Mouse (Mus musculus): Measurements from ENCODE around the gene Rps3a1. TPM values are rescaled to one million over a fixed set of nuclear protein-coding genes. Genes with fewer than 3 reads are reported as not detected.

Rps3a1 gene
- 668 and 746 TPM in 2 replicates for polyA plus RNA-seq (2015; fragmentation: Nextera tagmentation; extraction: Ambion mirVana)

DNA sequence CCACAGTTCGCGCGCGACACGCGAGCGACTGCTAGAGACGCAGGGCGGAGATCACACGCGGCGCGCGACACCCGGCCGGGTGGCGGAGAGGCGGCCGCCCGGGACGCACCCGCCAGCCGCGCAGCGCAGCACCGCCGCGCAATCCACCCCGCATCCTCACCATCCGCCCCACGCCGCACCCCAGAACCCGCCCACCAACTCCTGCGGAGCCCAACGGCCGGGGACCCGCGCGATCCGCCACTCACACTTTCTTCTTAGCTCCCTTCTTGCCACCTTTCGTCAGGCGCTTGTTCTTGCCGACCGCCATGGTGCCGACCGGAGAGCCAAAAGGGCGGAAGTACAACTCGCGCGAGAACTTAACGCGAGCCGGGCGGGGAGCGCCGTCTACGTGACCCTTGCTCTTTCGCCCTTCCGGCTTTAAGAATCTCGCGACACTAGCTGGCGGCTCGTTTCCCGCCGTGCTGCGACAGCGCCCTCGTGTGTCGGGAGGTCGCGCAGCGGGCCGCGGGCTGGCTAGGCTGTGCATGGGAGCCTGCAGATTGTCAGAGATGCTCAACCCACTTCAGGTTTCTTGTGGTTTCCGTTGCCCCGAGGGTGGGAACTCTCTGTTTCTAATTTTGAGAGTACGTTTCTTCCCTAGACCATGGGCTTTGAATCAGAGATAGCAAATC is at the start of gene Rps3a1:
TSS of gene Rps3a1 (minus strand) at position 440 of the 671 bp plus-strand sequence.
- Histone ChIP-seq H3K4me2 (peak within 1 kb of the TSS; percentile 67), H3K27ac (peak within 1 kb of the TSS; percentile 86), H3K9me3 (replicated peaks) (no peaks in the 10 kb centered on the region), H3K36me3 (peaks cover 34% of the 10 kb centered on the region), H3K9ac (peak within 1 kb of the TSS; percentile 98), H3K4me3 (peak within 1 kb of the TSS; percentile 98), H3K27me3 (no peaks in the 10 kb centered on the region), H3K4me1 (replicated peaks) (peaks cover 16% of the 10 kb centered on the region)
- whole genome bisulfite sequencing, result under 1% methylated on average over 71 of the region's 77 CpGs
- peak; percentile 95 for ATAC-seq (replicated peaks; ENCODE audit: insufficient number of reproducible peaks, insufficient read depth, low FRiP score, low read depth)

DNA sequence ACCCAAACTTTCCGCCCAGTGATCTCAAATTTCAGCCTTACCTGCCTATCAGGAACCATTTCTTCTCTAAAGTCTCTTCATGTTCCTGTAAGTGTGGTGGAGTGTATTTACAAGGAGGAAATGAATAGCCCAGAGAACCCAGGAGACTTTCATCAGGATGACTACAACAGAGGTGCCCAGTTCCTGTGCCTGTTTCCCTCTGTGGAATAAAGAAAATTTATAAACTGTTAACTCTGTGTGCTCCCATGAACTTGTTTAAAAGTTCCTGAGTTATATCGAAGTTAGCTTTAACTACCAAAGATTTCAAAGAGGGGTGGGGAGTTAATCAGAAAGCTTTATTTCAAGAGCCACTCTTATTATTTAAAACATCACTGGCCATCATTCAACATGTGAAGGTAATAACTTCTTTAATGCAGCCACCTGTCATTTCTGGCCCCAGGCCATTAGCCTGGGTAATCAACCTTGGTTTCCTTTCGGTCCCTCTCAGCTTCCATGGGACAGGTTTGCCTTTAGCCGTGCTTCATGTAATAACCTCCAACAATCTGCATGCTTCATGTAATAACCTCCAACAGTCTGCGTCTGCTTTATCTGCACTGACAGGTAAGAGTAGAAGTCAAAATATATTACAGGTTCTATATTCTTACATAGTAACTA is 45.4 kb upstream of the Rps3a1 start:
- Histone ChIP-seq H3K27ac (no peak overlapping the region), H3K4me2 (no peak overlapping the region), H3K9ac (no peak overlapping the region), H3K9me3 (replicated peaks) (no peaks in the 10 kb centered on the region), H3K36me3 (no peaks in the 10 kb centered on the region), H3K27me3 (no peaks in the 10 kb centered on the region), H3K4me1 (replicated peaks) (no peaks in the 10 kb centered on the region), H3K4me3 (no peak overlapping the region)
- WGBS, result 71% methylated on average over 5 of the region's 5 CpGs
- ATAC-seq (replicated peaks; ENCODE audit: insufficient number of reproducible peaks, insufficient read depth, low FRiP score, low read depth), result no peak

DNA sequence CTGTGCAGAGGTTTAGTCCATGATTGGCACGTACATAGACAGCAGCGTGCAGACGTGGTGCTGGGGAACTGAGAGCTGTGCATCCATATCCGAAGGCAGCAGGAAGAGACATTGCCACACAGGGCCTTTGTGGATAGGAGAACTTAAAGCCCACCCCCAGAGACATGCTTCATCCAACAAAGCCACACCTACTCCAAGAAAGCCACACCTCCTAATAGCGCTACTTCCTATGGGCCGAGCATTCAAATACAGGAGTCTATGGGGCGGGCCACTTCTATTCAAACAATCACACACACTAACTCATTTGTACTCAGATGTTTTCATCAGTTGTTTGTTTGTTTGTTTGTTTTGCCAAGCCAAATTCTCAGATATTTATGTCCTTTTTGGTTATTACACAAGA is 42.0 kb upstream of the Rps3a1 start:
- H3K36me3 ChIP-seq, result no peaks in the 10 kb centered on the region
- H3K4me1 ChIP-seq (replicated peaks), result no peaks in the 10 kb centered on the region
- no peak overlapping the region for H3K4me3 ChIP-seq
- ATAC-seq (replicated peaks; ENCODE audit: insufficient number of reproducible peaks, insufficient read depth, low FRiP score, low read depth), result no peak
- no peaks in the 10 kb centered on the region for H3K27me3 ChIP-seq
- WGBS, result 83% methylated on average over 7 of the region's 7 CpGs
- no peak overlapping the region for H3K27ac ChIP-seq
- H3K9ac ChIP-seq, result no peak overlapping the region
- no peak overlapping the region for H3K4me2 ChIP-seq
- no peaks in the 10 kb centered on the region for H3K9me3 ChIP-seq (replicated peaks)

DNA sequence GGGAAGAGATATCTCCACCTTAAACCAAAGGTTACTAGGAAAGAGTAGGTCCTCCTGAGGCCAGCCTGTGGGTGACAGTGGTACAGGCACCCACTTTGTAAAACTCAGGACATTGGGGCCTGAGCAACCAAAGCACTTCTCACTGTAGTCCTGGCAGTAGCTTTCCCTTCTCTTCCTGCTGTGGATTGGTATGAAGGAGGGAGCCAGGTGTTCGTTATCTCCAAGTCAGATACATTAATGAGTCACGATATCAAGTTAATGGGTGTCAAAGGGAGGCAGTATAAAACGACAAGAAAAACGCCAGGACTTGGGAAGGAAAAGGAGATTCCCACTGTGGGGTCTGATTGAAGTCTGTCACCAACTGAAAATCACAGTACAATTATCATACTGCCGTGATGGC is 38.6 kb upstream of the Rps3a1 start:
- H3K36me3 ChIP-seq, result no peaks in the 10 kb centered on the region
- whole genome bisulfite sequencing, result 55% methylated on average over 5 of the region's 5 CpGs
- ATAC-seq (replicated peaks; ENCODE audit: insufficient number of reproducible peaks, insufficient read depth, low FRiP score, low read depth), result no peak

DNA sequence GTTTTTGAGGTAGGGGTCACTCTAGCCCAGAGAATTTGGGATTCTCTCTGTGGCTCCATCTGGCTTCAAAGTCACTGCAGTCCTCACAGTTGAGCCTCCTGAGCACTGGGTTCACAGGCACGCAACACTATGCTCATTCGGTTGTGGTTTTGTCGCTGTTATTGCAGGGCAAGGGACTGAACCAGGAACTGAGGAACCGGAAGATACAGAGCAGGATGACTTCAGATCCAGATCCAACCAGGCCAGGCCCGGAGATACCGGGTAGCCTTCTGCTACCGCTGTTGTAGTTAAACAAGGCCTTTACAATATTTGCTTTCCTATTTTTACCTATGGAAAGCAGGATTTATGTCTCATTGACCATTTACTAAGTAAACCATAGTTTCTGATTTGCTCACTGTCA is 37.2 kb upstream of the Rps3a1 start:
- H3K27me3 ChIP-seq, result no peaks in the 10 kb centered on the region
- no peak for ATAC-seq (replicated peaks; ENCODE audit: insufficient number of reproducible peaks, insufficient read depth, low FRiP score, low read depth)
- H3K27ac ChIP-seq, result no peak overlapping the region
- no peak overlapping the region for H3K9ac ChIP-seq
- no peaks in the 10 kb centered on the region for H3K9me3 ChIP-seq (replicated peaks)
- WGBS, result 81% methylated on average over 7 of the region's 7 CpGs
- H3K4me2 ChIP-seq, result no peak overlapping the region
- H3K4me3 ChIP-seq, result no peak overlapping the region
- no peaks in the 10 kb centered on the region for H3K36me3 ChIP-seq
- no peaks in the 10 kb centered on the region for H3K4me1 ChIP-seq (replicated peaks)

More for the DNA sequence above, 38.6 kb upstream of the Rps3a1 start:
- H3K27ac ChIP-seq, result no peak overlapping the region
- H3K9ac ChIP-seq, result no peak overlapping the region
- no peaks in the 10 kb centered on the region for H3K9me3 ChIP-seq (replicated peaks)
- H3K4me3 ChIP-seq, result no peak overlapping the region
- H3K27me3 ChIP-seq, result no peaks in the 10 kb centered on the region
- no peaks in the 10 kb centered on the region for H3K4me1 ChIP-seq (replicated peaks)
- H3K4me2 ChIP-seq, result no peak overlapping the region

DNA sequence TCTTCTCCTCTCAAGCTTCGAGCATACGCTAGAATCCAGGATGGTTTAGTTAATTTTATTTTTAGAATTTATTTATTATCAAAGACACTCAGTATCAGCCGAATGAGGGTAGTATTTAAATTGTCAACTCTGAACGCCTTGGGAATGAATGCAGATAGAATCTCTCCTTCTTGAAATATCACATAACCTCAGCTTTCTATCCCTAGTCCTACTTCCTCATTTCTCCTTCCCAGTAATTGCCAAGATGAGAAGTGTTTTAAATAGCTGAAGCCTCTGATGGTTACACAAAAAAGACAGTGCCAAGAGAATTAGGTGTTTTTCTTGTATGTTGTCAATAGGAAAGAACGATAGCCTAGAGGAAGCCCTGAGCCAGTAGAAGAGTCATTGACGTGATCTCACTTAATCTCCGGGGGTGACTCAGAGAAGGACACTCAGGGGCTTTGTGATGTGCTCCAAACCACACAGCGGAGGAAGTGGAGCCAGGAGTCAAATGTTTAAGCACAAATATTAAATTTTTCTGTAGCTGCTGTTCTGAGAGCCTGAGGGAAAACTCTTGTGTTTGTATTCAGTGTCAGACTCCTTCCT is 26.4 kb upstream of the Rps3a1 start:
- Histone ChIP-seq H3K27ac (no peak overlapping the region), H3K4me1 (replicated peaks) (no peaks in the 10 kb centered on the region), H3K4me3 (no peak overlapping the region), H3K9me3 (replicated peaks) (no peaks in the 10 kb centered on the region), H3K36me3 (no peaks in the 10 kb centered on the region), H3K9ac (no peak overlapping the region), H3K4me2 (no peak overlapping the region), H3K27me3 (no peaks in the 10 kb centered on the region)
- 62% methylated on average over 8 of the region's 8 CpGs for WGBS
- no peak for ATAC-seq (replicated peaks; ENCODE audit: insufficient number of reproducible peaks, insufficient read depth, low FRiP score, low read depth)

DNA sequence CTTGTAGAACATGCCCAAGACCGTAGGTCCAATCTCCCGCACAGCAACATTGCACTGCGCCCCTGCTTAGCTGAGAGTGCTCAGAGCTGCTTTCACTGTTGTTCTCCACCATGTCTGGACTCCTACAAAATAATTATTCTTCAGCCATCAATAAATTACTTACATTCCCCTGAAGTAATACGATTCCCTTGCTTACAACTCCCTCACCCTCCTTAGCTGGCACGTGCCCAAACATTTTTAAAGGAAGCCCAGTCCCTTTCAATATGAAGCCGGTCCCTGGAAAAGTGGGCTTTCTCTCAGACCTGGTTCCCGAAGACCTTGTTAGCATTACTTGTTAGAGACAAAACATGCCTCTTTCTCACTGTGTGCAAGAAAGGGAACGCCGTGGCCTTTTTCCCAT is 7.0 kb upstream of the Rps3a1 start:
- no peaks in the 10 kb centered on the region for H3K36me3 ChIP-seq
- H3K4me2 ChIP-seq, result no peak overlapping the region
- 79% methylated on average over 9 of the region's 9 CpGs for WGBS
- H3K4me1 ChIP-seq (replicated peaks), result no peaks in the 10 kb centered on the region
- H3K9ac ChIP-seq, result no peak overlapping the region
- no peaks in the 10 kb centered on the region for H3K9me3 ChIP-seq (replicated peaks)
- no peak overlapping the region for H3K4me3 ChIP-seq
- no peaks in the 10 kb centered on the region for H3K27me3 ChIP-seq
- no peak for ATAC-seq (replicated peaks; ENCODE audit: insufficient number of reproducible peaks, insufficient read depth, low FRiP score, low read depth)
- no peak overlapping the region for H3K27ac ChIP-seq

DNA sequence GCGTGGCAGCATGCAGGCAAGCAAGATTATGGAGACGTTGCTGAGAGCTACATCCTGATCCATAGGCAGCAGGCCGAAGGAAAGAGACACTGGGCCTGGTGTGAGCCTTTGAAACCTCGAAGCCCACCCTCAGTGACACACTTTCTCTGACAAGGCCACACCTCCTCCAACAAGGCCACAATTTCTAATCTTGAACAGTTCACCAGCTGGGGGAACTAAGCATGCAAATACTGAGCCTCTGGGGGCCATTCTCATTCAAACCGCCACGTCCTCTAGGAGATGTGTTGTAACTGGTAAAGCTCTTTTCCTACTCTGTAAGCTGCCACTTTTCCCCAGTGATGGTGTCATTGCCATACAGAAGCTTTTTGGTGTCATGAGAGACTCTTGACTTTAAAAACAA is 6.6 kb upstream of the Rps3a1 start:
- H3K9ac ChIP-seq, result no peak overlapping the region
- WGBS, result 78% methylated on average over 6 of the region's 6 CpGs
- no peak overlapping the region for H3K27ac ChIP-seq
- no peaks in the 10 kb centered on the region for H3K4me1 ChIP-seq (replicated peaks)
- H3K27me3 ChIP-seq, result no peaks in the 10 kb centered on the region
- H3K9me3 ChIP-seq (replicated peaks), result no peaks in the 10 kb centered on the region
- H3K36me3 ChIP-seq, result no peaks in the 10 kb centered on the region
- no peak overlapping the region for H3K4me2 ChIP-seq
- ATAC-seq (replicated peaks; ENCODE audit: insufficient number of reproducible peaks, insufficient read depth, low FRiP score, low read depth), result no peak
- no peak overlapping the region for H3K4me3 ChIP-seq

DNA sequence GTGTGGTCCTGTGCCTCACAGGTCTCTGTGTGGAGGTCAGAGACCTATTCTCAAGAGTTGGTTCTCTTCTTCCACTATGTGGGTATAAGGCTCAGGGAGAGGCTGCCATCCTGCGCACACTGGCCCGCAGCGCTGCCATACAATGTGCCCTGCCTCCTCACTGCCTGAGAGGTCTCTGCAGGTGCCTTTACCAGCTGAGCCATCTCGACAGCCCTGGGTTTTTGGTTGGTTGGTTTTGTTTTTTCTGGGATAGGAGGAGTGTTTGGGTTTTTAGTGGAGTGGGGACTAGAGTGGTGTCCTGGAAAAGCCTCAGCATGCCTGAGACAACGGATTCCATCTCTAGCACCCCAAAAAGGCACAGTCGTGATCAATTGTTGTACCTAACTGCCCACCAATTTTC is 841 bp upstream of the Rps3a1 start:
- Histone ChIP-seq H3K4me2 (no peak overlapping the region), H3K4me3 (no peak overlapping the region), H3K36me3 (peaks cover 25% of the 10 kb centered on the region), H3K27ac (no peak overlapping the region), H3K4me1 (replicated peaks) (peaks cover 16% of the 10 kb centered on the region), H3K9me3 (replicated peaks) (no peaks in the 10 kb centered on the region), H3K27me3 (no peaks in the 10 kb centered on the region), H3K9ac (no peak overlapping the region)
- no peak for ATAC-seq (replicated peaks; ENCODE audit: insufficient number of reproducible peaks, insufficient read depth, low FRiP score, low read depth)
- 77% methylated on average over 6 of the region's 6 CpGs for WGBS

DNA sequence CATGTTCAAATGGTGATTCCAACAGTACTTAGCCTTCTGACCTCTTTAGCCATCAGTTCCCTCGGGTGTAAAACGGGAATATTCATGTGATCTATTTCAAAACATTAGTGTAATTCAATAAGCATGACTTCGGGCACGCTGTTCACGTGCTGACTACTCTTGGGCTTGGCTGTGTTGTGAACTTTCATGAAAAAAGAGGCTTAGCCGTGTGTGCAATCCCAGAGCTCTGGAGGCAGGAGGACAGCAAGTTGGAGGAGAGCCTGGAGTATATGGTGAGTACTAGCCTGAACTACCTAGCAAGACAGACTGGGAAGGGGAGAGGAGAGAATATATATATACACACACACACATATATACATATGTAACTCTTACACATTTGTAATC is 424 bp upstream of the Rps3a1 start:
- Histone ChIP-seq H3K4me3 (peak overlapping the region; percentile 98; the same call in 1 of the 2 replicates), H3K27me3 (no peaks in the 10 kb centered on the region), H3K36me3 (peaks cover 29% of the 10 kb centered on the region), H3K9me3 (replicated peaks) (no peaks in the 10 kb centered on the region), H3K4me1 (replicated peaks) (peaks cover 16% of the 10 kb centered on the region), H3K27ac (no peak overlapping the region), H3K9ac (no peak overlapping the region), H3K4me2 (peak overlapping the region; percentile 23; the same call in 1 of the 2 replicates)
- 0 out of 2 replicates have a peak, but pooled peaks have one; percentile 1 for ATAC-seq (replicated peaks; ENCODE audit: insufficient number of reproducible peaks, insufficient read depth, low FRiP score, low read depth)
- 35% methylated on average over 6 of the region's 6 CpGs for WGBS

DNA sequence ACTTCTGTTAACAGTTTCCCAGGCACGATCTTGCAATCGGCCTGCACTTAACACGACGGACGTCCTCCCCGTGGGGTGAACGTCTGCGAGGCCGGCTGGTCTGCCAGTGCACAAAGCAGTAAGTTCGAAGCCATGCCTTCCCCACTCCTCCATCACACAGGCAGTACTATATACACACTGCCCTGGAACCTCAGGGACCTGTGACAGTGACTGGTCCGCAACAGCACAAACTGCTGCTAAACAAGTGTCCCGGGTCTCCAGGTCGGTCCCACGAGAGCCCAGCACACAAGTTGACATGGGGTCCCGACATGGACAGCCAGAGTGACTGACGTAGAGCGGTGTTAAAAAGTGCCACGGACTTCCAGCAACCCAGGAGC is 628 bp downstream of the Rps3a1 start:
- peak overlapping the region; percentile 98 for H3K4me3 ChIP-seq
- H3K4me2 ChIP-seq, result peak overlapping the region; percentile 67
- WGBS, result under 1% methylated on average over 18 of the region's 18 CpGs

More for the DNA sequence above, 628 bp downstream of the Rps3a1 start:
- Histone ChIP-seq H3K36me3 (peaks cover 39% of the 10 kb centered on the region), H3K4me1 (replicated peaks) (peaks cover 16% of the 10 kb centered on the region), H3K27me3 (no peaks in the 10 kb centered on the region), H3K27ac (peak overlapping the region; percentile 86), H3K9me3 (replicated peaks) (no peaks in the 10 kb centered on the region), H3K9ac (peak overlapping the region; percentile 98)
- ATAC-seq (replicated peaks; ENCODE audit: insufficient number of reproducible peaks, insufficient read depth, low FRiP score, low read depth), result peak; percentile 40; the same call in 1 of the 2 replicates
